Mouse (Mus musculus) kidney, postnatal 4 days (tissue): ENCODE measurements around the gene Reg2.
"Not testable (repeated sequence)": the region's sequence is repeated elsewhere in the genome, so short reads cannot be mapped to it uniquely, and the experiment has no call there.

Experiments used
- DNase-seq, 2 experiments: peaks; one replicate each; pipeline ENCODE4 v3.0.0; 2021; ENCODE audit warnings: mixed read lengths in 2 of 2

Gene Reg2

DNA sequence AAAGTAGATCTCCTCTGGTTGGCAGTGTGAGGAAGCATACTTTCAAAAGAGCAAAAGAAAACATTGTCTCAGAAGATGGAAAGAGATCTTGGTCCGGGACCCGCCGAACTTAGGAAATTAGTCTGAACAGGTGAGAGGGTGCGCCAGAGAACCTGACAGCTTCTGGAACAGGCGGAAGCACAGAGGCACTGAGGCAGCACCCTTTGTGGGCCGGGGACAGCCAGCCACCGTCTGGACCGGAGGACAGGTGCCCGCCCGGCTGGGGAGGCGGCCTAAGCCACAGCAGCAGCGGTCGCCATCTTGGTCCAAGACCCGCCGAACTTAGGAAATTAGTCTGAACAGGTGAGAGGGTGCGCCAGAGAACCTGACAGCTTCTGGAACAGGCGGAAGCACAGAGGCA lies at the start of gene Reg2:
TSS of gene Reg2 (plus strand) at position 301 of the 400 bp plus-strand sequence.
- DNase-seq: not testable (repeated sequence)

DNA sequence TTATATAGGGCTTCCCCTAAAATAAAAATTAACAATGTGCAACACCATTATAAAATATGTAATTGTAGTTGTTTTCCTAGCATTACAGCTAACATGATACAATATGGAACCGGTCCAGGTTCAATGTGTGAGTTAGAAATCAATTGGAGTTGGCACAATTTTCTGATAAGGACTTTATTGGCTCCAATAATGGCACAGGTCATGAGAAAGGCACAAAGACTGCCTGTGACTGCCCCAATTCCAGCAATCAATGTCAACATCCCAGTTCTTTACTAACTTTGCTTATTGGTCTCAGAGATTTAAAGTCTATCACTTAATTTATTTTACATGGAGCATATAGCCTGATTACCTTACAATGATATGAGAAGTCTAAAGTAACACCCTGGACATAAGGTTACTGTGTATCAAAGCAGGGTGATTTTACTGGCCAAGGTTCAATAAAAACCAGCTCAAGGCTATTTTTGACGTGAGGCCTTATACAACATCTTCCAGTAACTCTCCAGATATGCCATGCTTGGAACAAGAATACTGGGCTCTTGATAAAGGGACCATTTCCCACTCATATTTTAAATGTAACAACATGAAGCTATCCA lies 33.4 kb upstream of the Reg2 start:
- no peak for DNase-seq

DNA sequence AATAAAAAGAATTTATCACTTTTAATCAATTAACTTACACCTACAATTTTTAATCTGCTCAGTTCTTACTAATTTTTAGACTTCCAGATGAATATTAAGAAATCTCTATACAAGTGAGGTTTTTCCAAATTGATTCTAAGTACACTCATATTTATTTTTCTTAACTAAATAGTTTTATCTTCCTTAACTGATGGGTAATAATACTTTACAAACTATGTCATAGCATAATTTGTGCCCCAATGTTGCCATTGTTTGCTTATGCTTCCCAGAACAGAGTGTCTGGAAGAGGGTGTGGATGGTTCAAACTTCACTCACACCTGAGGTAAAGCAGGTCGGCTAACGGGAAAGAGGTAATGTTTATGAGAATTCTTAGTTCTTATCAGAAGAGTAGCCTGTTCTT lies 25.1 kb upstream of the Reg2 start, which contains the start of gene Reg3b:
TSS of gene Reg3b (plus strand) at position 301 of the 400 bp plus-strand sequence.
- no peak for DNase-seq

DNA sequence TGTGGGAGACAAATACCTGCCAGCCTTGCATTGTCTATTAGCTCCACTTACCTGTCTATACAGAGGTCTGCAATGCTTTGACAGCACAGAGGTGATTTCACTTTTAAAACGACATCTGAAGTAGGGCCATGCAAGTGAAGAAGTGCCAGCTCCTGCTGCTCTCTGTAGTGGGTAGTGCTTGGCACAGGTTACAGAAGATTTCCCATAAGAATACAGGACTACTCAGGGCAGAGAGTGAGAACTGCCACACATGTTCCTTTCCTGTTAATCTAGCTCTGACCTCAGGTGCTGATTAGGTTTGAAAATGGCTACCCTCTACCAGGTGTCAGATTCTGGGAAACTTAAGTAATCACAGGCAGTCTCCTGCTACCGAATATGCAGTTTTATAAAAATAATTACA lies 16.7 kb upstream of the Reg2 start, which contains the start of gene Reg3d:
TSS of gene Reg3d (minus strand) at position 101 of the 400 bp plus-strand sequence.
- DNase-seq: no peak

DNA sequence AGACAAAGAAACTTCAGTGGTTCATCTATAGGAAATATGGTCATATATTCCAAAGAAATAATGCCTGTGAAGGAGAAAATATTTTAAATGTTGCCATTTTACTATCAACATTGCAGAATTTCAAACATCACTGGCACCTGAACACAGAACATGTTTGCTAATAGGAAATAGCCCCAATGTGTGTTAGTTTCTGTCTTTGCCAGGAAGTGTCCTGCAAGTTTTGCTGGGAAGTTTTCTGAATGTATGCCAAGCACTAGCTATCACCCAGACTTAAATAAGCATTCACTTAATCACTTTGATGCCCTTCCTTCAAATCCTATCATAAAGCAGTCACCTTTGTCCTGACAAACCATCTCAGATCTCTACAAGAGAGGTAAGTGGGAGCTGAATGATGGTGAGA lies 15.0 kb upstream of the Reg2 start, which contains the start of gene Reg3a:
TSS of gene Reg3a (plus strand) at position 301 of the 400 bp plus-strand sequence.
- DNase-seq: no peak

DNA sequence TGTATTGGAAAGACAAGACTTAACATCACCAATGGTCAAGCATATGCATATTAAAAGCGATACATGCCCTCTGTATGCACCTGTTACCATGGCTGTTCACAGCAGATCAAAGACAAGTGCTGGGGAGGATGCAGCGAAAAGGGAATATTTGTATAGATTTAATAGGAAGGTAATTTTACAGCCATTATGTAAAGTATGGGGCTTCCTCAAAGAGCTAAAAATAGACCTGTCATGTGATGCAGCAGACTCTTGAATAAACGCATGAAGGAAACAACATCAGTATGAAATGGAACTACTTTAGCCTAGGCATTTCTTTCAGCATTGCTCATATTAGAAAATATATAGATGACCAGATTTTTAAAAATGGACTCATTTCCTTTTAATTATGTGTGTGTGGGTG lies 9.8 kb upstream of the Reg2 start:
- DNase-seq: no peak

DNA sequence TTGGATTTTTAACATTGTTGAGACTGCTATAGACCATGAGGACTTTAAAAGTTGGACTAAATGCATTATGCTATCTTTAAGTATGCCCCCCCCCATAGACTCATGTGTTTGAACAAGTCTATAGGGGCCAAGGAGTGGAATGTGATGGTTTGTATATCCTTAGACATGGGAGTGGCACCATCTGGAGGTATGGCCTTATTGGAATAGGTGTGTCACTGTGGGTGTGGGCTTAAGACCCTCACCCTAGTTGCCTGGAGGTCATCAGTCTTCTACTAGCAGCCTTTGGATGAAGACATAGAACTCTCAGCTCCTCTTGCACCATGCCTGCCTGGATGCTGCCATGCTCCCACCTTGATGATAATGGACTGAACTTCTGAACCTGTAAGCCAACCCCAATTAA lies 27.0 kb downstream of the Reg2 start, which contains the start of gene Reg1:
TSS of gene Reg1 (plus strand) at position 301 of the 400 bp plus-strand sequence.
- not testable (repeated sequence) for DNase-seq

DNA sequence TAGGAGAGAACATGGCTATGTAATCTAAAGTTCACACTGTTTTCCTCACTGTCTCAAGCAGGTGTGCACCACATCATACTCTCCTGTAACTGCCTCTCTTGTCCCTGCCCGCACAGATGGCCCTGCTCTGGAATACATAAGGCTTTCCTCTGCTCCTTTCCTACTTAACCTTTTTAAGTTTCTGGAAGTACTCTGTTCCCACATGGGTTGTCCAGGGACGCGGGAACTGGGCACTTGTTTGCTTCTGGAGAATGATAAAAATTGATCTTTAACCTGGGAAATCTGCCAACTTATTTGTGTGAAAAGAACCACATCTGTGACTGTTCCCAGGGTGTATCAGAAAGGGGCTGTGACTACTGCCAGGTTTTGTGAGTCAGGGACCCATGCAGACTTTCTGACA lies 30.1 kb downstream of the Reg2 start:
- no peak for DNase-seq

DNA sequence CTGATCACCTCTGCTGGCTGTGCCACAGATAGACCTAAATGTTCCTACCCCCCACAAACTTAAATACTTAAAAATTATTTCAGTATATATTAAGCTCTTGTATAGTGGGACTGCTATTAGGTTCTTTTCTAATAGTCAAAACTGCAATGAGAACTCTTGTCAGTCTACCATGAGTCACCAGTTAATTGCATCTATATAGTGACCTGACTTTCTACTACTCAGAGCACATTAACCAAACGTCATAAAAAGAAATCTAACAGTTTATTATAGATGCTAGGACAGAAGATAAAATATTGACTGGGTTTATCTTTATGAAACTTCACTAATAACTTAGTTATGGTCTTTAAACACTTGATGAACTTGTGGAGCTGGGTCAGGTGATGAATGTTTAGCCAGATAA lies 51.8 kb downstream of the Reg2 start:
- DNase-seq: no peak

DNA sequence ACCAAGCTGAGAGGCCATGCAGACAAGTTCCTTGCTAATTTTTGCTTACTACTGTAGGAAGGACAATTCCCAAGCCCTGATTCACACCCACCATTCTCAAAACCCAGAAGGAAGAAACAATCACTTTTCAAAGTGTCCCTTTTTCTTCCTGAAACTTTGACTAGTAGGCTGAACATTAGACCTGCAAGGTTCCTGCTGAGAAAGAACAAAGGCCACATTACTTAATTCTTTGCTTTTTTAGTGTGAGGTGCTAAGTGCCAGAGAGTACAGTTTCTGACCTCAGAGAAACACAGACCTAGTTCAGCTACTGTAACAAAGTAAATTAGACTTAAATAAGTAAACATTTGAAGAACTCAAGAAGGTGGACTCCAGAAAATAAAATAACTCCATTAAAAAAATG lies 53.0 kb downstream of the Reg2 start:
- no peak for DNase-seq

DNA sequence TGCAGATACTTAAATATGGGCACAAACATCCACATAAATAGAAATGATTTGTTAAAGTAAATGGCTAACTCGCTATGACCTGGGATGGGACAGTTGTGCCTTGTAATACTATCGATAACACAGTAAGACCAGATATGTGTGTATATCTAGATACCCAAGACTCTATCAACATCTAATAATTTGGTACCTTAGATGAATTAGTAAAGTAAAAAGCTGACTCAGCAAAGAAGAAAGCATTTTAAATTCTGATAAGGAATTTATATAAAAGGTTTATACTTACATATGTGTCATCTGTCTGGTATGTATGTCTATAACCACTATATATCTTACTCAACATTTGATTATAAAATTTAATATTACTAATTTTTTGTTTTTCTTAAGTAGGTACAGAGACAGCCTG lies 57.4 kb downstream of the Reg2 start:
- no peak for DNase-seq
